Mouse (Mus musculus) thymus, adult 2 months (tissue): ENCODE data around the gene Nanp.

Source experiments
- CTCF ChIP-seq: fragments of 200-500 bp; IDR thresholded peaks from 2 replicates; pipeline ENCODE4 v1.5.1; 2012; ENCODE audit warnings: mild to moderate bottlenecking, control low read depth, low read length, moderate library complexity, borderline replicate concordance; ENCODE audit not compliant: control insufficient read depth, poor library complexity, insufficient read depth; ENCODE audit errors: extremely low read depth
- POLR2A ChIP-seq: fragments of 200-500 bp; IDR thresholded peaks from 2 replicates; pipeline ENCODE4 v1.6.1; 2012; ENCODE audit warnings: mild to moderate bottlenecking, low read length, control low read depth, moderate library complexity; ENCODE audit not compliant: control insufficient read depth, poor library complexity, insufficient read depth; ENCODE audit errors: extremely low read depth

GRCm38 (mm10) chr2:150982051-150982450 lies 57.1 kb downstream of the Nanp start:
- TF ChIP-seq CTCF = no peak
- no peak for TF ChIP-seq POLR2A
